Mouse (Mus musculus): Measurements from ENCODE around the gene Ube2q2.
"Not testable (repeated sequence)": the region's sequence is repeated elsewhere in the genome, so short reads cannot be mapped to it uniquely, and the experiment has no call there.

Gene Ube2q2

DNA sequence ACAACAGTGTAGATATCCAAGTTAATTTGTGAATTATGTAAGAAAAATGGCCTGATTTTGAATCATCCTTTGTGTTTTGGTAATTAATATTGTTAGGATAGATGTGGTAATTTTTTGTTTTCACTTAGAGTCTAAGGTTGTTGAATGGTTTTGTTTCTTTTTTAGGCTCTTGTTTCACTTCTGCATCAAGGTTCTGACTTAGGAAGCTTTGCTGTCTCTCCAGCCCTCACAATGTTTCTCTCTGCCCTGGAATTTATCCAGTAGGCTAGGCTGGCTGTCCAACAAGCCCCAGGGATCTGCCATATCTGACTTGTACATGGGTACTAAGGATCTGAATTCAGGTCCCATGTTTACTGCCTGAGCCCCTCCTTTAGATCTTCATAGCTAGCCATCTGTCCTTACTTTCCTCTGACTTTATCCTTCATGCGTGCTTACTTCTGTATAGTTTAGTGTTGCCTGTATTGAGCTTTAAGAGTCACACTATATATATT, 23.6 kb downstream of the Ube2q2 start:
- DNase-seq (ENCODE audit: low read depth) = no peak

GRCm38 (mm10) chr9:55174235-55174634, 25.6 kb downstream of the Ube2q2 start:
- no peak for DNase-seq (ENCODE audit: low read depth)

GRCm38 (mm10) chr9:55195876-55196275, 47.2 kb downstream of the Ube2q2 start:
- no peak for DNase-seq (ENCODE audit: low read depth)

DNA sequence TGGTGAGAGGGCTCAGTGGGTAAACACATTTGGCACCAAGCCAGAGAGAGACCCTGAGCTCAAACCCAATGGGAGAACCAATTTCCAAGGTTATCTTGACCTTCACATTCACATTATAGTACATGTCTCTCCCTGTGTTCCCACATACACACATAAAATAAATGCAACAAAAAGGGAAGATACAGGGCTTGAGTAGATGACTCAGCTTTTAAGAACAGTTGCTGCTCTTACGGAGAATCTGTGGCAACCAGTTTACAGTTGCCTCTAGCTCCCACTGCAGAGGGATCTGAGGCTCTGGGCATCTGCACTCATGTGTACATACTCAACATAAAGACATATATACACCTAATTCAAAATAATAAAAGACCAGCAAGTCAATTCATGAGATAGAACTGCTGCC, 49.6 kb downstream of the Ube2q2 start:
- DNase-seq (ENCODE audit: low read depth) = no peak

DNA sequence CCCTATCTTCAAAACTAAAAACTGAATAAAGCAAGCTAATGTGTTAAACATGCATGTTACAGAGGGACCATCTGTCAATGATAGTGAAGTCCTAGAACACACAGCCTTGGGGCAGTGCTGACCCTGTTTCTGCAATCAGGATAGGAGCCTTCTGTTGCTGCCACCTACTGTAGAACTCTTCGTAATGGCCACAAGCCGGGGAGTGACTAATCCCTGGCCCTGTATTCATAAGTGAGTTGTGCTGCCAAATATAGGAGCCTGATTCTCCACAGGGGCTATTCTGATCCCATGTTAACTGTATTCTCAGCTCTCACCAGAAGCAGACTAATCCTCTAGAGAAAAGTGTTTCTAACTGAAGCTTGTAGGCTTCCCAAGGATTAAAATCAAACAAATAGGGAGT, 50.7 kb downstream of the Ube2q2 start:
- DNase-seq (ENCODE audit: low read depth) = peak; percentile 8

- no peak for DNase-seq (ENCODE audit: low read depth)
Measured at GRCm38 (mm10) chr9:55208458-55208789, 59.8 kb downstream of the Ube2q2 start.

DNA sequence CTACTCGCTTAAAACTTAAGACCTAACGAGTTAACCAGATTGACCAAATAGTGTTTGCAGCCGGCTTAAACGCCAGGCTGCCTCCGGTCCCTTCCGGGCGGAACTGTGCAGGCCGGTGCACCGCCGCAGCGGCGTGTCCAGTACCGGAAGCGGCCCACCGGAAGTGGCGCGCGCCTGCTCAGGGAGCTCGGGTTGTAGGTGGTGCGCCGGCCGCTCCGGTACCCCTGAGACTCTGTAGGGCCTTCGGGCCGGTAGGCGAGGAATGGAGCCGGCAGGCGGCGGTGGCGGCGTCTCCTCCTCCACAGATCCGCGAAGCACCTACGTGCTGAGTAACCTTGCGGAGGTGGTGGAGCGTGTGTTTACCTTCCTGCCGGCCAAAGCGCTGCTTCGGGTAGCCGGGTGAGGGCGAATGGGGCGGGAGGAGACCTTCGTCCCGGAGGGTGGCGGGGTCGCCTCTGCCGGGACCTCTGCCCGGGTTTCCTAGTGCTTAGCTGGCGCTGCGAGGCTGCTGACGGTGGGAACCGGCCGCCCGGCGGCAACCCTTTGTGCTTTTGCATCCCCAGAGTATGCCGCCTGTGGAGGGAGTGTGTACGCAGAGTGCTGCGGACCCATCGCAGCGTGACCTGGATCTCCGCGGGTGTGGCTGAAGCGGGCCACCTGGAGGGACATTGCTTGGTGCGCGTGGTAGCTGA, 60.3 kb downstream of the Ube2q2 start, which contains the start of gene Fbxo22:
Gene Fbxo22, plus strand, starts transcription at position 136 of the 692 bp plus-strand sequence.
- DNase-seq (ENCODE audit: low read depth) = peak; percentile 65

- DNase-seq (ENCODE audit: low read depth) = no peak
Measured at GRCm38 (mm10) chr9:55211611-55212010, 63.0 kb downstream of the Ube2q2 start.

GRCm38 (mm10) chr9:55213396-55213795, 64.7 kb downstream of the Ube2q2 start:
- DNase-seq (ENCODE audit: low read depth) = no peak

DNA sequence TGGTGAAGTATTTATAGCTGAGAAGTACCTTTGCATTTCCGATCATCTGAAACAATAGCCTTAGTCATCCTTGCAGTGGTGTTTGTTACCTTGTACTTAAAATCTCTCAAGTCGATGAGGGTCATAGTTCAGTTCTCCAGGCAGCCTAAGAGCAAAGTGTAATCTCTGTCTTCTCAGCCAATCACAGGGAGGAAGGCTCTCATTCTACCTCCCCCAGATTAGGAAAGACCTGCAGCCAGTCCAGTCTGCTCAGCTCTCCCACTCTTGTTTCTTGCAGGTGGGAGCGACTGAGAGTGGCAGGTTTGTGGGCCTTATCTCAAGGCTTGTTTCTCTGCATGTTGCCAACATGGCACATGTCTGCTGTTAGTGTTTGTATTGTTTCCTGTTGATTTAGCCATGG, 66.4 kb downstream of the Ube2q2 start:
- DNase-seq (ENCODE audit: low read depth) = no peak

DNA sequence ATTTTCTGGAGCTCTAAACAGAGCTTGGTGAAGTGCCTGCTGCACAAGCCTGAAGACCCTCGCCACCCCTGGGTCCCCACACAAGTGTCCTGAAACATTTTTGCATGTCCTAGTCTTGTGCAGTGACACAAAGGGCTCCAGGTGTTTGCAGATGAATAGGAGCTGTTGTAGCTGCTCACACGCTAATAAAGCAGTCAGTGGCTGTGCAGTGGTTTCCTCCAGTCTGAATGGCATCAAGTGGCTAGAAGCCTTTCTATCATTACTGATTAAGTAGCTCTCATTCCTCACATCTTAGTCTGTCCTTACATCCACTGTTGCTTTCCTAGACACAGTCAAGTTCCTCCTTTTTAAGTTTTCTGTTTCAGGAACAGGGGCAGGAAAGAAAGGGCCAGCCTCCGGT, 67.0 kb downstream of the Ube2q2 start:
- no peak for DNase-seq (ENCODE audit: low read depth)

GRCm38 (mm10) chr9:55216078-55216477, 67.4 kb downstream of the Ube2q2 start:
- no peak for DNase-seq (ENCODE audit: low read depth)

DNA sequence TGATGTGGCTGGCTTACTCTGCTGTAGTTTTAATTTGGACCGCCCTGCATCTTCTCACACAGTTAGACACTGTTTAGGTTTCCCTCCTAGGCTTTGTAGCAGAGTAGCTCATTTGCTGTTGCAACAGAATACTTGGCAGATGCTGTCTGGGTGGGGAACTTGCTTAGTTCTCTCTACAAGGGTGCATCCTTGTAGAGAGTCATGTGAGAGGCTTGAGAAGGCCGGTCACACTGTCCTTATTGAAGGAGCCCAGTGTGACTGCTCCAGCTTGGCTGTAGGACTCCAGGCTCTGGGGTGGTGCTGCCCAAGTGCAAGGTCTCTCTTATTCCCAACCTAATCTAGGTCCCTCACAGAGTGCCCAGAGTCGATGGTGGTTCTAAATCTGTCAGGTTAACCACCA, 68.7 kb downstream of the Ube2q2 start:
- no peak for DNase-seq (ENCODE audit: low read depth)

DNA sequence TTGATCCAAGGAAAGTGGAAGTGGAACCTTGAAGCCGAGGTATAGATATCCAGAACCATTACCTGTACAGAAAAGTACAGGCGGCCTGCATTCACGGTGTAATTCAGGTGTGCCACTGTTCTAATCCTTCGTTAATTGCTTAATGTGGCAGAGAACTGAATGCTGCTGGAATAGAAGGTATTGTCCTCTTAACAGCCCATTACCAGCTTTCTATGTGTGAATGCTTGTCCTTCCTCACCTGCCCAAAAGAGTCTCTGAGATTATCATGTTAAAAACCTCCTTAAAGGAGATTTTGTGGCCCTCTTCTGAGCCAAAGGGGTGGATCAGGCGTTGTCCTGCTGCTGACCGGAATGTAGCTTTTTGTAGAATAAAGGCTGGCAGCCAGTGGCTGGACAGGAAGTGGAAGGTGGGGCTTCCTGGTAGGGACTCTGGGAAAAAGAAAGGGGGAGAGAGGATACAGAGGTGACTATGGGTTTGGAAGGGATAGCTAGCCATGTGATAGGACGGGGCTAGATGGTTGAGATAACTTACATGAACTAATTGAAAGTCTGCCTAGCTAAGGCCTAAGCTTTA, 76.6 kb downstream of the Ube2q2 start:
- DNase-seq (ENCODE audit: low read depth) = no peak

DNA sequence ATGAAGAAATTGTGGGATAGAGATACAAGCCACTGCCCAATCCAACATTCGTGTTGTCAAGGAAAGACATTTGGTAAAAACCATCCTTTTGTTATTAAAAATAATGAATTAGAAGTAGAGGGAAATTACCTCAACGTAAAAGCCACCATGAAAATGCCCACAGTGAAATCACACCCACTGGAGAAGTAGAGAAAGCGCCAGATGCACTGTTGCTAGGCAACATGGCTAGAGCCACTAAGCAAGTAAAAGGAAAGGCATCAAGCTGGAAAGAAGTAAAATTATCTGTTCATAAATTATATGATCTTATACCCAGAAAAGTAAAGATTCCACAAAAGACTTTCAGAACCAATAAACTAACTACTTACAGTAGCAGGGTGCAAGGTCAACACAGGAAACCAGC, 77.6 kb downstream of the Ube2q2 start:
- no peak for DNase-seq (ENCODE audit: low read depth)

DNA sequence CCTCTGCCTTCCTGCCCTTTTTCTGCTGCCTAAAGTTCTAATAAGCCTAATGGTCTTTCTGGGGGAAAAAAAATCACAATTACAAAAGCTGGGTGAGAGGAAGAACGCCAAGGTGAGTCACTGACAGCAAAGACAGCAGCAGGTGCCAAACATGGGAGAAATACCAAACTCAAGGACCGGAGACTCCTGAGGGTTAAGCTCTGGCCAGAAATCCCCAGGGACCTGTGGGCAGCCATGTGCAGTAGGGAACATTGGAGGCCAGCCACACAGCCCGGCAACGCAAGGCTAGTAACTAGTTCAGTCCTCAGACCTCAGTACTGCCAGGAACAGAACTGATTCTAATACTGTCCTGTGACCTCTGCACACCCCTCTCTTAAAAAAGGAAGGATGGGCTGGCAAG, 79.5 kb downstream of the Ube2q2 start:
- DNase-seq (ENCODE audit: low read depth) = no peak

DNA sequence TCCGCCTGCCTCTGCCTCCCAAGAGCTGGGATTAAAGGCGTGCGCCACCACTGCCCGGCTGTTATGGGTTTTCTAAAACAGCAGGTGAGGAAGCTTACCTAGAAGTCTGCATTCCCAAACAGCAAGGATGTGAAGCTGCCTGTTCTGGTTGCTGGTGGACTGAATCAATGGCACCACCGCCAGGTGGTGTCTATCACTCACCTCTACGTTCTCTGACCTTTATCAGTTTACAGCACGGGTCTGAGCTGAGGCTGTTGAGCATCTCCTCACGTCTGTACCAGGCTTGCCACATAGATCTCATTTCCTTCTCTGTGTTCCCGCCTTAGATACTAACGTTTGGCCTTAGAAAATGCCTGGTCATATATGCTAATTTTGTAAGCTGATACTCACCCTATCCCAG, 80.4 kb downstream of the Ube2q2 start:
- DNase-seq (ENCODE audit: low read depth) = no peak

GRCm38 (mm10) chr9:55231544-55231943, 82.9 kb downstream of the Ube2q2 start:
- no peak for DNase-seq (ENCODE audit: low read depth)

GRCm38 (mm10) chr9:55232110-55232509, 83.5 kb downstream of the Ube2q2 start:
- DNase-seq (ENCODE audit: low read depth) = no peak

DNA sequence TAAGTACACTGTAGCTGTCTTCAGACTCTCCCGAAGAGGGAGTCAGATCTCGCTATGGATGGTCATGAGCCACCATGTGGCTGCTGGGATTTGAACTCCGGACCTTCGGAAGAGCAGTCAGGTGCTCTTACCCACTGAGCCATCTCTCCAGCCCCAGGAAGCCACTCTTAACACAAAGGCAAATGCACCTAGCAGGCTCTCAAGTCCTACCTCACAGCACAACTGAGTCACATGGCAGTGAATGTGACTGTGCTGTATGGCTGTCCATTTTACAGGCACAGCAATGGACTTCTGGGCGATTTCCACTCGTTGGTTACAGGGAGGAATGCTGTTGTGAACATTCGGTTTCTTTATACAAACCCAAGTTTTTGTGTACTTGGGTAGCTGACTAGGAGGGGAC, 83.9 kb downstream of the Ube2q2 start:
- no peak for DNase-seq (ENCODE audit: low read depth)

- not testable (repeated sequence) for DNase-seq (ENCODE audit: low read depth)
Measured at GRCm38 (mm10) chr9:55233076-55233475, 84.4 kb downstream of the Ube2q2 start.

DNA sequence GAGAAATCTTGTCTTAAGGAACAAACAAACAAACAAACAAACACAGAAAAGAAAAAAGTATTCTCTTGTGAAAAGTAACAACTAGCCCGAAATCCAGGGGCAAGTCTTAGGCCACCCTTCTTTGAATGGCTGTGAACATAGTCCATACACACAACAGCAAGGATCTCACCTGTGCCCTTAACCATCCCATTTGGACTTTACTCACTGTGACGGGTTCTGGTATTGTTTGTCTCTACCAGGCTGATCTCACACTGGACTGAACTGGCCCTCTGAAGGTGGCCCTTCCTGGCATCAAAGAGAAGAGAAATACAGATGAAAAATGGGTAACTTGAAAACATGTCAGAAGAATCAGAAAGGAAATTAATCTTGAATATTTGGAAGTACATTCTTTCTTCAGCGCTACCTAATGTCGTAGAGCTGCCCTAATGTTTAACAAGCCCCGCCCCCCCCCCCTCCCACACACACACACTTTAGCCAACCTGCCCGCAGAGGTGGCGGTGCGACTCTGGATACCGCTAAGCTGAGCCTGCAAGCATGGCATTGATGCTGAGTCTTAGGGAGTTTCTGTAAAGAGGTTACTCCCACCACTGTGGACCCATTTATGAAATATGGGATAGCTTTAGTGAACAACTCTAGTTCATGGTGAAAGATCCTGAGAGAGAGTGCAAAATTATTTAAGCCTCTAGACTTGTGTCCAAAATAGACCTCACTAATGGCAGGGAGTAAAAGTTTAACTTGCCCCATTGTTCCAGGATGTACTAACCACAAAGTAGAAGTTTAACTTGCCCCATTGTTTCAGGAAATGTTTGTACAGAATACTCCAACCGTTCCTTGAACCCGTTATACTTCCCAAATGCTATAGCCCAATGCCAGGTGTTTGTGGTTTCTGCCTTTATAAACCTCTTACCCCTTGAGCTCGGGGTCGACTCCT, 87.8 kb downstream of the Ube2q2 start:
- no peak for DNase-seq (ENCODE audit: low read depth)

DNA sequence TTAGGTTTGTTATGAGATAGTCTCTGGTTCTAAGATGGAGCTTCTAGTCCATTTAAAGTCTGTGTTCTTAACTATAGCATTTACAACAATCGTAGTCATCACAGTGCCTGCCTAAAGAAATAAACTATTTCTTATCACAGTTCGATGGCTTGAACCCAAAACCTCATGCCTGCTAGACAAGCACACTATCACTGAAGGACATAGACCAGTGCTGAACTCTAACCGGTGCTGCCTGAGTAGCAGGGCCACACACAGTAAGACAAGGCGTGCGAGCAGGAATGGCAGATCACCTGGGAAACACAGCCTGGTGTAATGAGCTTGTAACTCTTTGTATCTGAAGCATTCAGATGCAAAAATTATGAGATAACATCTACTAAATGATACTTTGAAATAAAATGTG, 92.2 kb downstream of the Ube2q2 start:
- no peak for DNase-seq (ENCODE audit: low read depth)

Data from fibroblast of lung, adult 2 months (primary cell).